Mouse (Mus musculus): Measurements from ENCODE around the gene Tcf12.

GRCm38 (mm10) chr9:72023274-72023673, 88.4 kb downstream of the Tcf12 start:
- TF ChIP-seq POLR2A (IDR thresholded peaks at IDR 0.05; ENCODE audit: extremely low read depth, insufficient read depth, low read length) (no peak), CTCF (IDR thresholded peaks at IDR 0.05; ENCODE audit: low read depth, low read length) (no peak)
